ENCODE assay signal across 8 mouse cellular contexts in the genomic region with DNA sequence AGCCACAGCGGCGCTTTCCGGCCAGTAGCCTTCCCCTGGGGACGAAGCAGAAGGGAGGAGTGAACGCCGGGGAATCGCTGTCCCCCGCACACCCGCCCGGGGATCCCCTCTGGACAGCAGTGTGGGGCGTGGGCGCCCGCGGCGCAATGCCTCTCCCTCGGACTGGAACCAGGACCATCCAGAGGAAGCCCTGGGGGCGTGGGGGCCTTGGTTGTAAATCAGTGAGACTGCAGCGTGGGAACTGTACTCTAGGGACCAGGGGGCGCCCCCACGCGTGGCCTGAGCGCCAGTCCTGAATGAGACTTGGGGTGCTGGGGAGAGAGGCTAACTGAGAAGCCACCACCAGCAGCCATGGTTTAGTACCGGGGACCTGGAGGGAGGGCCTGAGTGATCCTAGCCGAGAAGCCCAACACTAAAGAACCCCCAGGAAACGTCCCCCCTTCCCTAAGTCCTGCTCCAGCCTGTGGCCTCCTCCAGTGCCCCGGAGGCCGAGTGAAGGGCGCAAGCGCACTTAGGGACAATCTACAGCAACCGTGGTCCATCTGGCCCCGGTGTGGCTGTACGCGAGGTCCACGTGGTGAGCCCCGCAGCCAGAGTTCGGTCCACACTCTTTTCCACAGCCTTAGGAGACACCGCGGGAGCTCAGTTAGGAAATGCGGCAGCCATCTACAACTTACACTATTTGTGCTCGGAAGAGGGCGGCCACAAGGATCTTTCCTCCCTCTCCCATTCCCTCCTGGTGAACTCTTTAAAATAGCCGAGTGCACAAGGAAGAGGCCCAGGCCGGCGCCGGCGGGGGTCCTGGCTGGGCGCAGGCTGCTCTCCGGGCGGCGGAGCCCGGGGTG. TPM values are rescaled to one million over a fixed set of nuclear protein-coding genes. Genes with fewer than 3 reads are reported as not detected.
DNase-seq lines count a peak whose midpoint lies in the region; ATAC-seq lines count a peak whose summit lies in the region.

No protein-coding gene starts in this region.

- H3K4me3 ChIP-seq in embryonic facial prominence, embryonic 10.5 days: peak overlapping the region; percentile 93
- peak overlapping the region; percentile 95 for H3K4me3 ChIP-seq in heart, embryonic 10.5 days
- peak overlapping the region; percentile 96 for H3K4me3 ChIP-seq in kidney, embryonic 15.5 days (replicated peaks)
- H3K4me3 ChIP-seq in lung, embryonic 16.5 days (ENCODE audit: low read length): peak overlapping the region; percentile 70

- WGBS in embryonic facial prominence, embryonic 10.5 days: under 1% methylated on average over 51 of the region's 51 CpGs
- WGBS in heart, embryonic 10.5 days: under 1% methylated on average over 51 of the region's 51 CpGs
- WGBS in kidney, embryonic 15.5 days: 0% methylated on average over 51 of the region's 51 CpGs
- WGBS in lung, embryonic 16.5 days: under 1% methylated on average over 51 of the region's 51 CpGs

- H3K9ac ChIP-seq in kidney, embryonic 15.5 days: peak overlapping the region; percentile 98
- H3K9ac ChIP-seq in lung, embryonic 16.5 days (ENCODE audit: low read length): peak overlapping the region; percentile 98

- H3K4me2 ChIP-seq in kidney, embryonic 15.5 days: peak overlapping the region; percentile 90
- peak overlapping the region; percentile 85 for H3K4me2 ChIP-seq in lung, embryonic 16.5 days (ENCODE audit: low read depth, low read length)

- peaks cover 51% of the 10 kb centered on the region for H3K36me3 ChIP-seq in embryonic facial prominence, embryonic 10.5 days (replicated peaks)
- peaks cover 3% of the 10 kb centered on the region; the same call in 1 of the 2 replicates for H3K36me3 ChIP-seq in heart, embryonic 10.5 days
- peaks cover 18% of the 10 kb centered on the region for H3K36me3 ChIP-seq in kidney, embryonic 15.5 days
- H3K36me3 ChIP-seq in lung, embryonic 16.5 days (ENCODE audit: control insufficient read depth, insufficient read depth, low read length): peaks cover 11% of the 10 kb centered on the region; the same call in 1 of the 2 replicates

- H3K9me3 ChIP-seq in embryonic facial prominence, embryonic 10.5 days: no peaks in the 10 kb centered on the region
- no peaks in the 10 kb centered on the region for H3K9me3 ChIP-seq in heart, embryonic 10.5 days
- H3K9me3 ChIP-seq in kidney, embryonic 15.5 days (replicated peaks): no peaks in the 10 kb centered on the region
- H3K9me3 ChIP-seq in lung, embryonic 16.5 days (ENCODE audit: control insufficient read depth, low read length): no peaks in the 10 kb centered on the region

- ATAC-seq in kidney, embryonic 15.5 days (replicated peaks; ENCODE audit: low FRiP score): no peak
- ATAC-seq in lung, embryonic 16.5 days (ENCODE audit: low read depth): no peak

- peaks cover 56% of the 10 kb centered on the region for H3K4me1 ChIP-seq in embryonic facial prominence, embryonic 10.5 days
- H3K4me1 ChIP-seq in heart, embryonic 10.5 days: peaks cover 30% of the 10 kb centered on the region
- H3K4me1 ChIP-seq in kidney, embryonic 15.5 days: peaks cover 48% of the 10 kb centered on the region
- peaks cover 40% of the 10 kb centered on the region for H3K4me1 ChIP-seq in lung, embryonic 16.5 days (replicated peaks; ENCODE audit: control insufficient read depth, insufficient read depth, low read length)

- peaks cover 3% of the 10 kb centered on the region for H3K27me3 ChIP-seq in embryonic facial prominence, embryonic 10.5 days (replicated peaks; ENCODE audit: low read depth, poor library complexity, severe bottlenecking)
- H3K27me3 ChIP-seq in heart, embryonic 10.5 days (ENCODE audit: insufficient read depth, poor library complexity, severe bottlenecking): no peaks in the 10 kb centered on the region; the same call in 1 of the 2 replicates
- H3K27me3 ChIP-seq in kidney, embryonic 15.5 days: no peaks in the 10 kb centered on the region
- no peaks in the 10 kb centered on the region for H3K27me3 ChIP-seq in lung, embryonic 16.5 days (ENCODE audit: control insufficient read depth, insufficient read depth, low read depth, low read length)

- DNase-seq in 416B (ENCODE audit: low read depth): peak; percentile 61
- DNase-seq in adrenal gland, adult 18-20 months (ENCODE audit: low spot score in 2 of 2): peak; percentile 60 to 63
- peak; percentile 74 for DNase-seq in embryonic facial prominence, embryonic 10.5 days (ENCODE audit: low spot score)
- DNase-seq in heart, embryonic 10.5 days (ENCODE audit: low spot score): no peak
- DNase-seq in retina, postnatal 1 day: peak; percentile 77
- peak; percentile 65 to 73 for DNase-seq in thymus, postnatal 36 days

- peak overlapping the region; percentile 99 for H3K27ac ChIP-seq in embryonic facial prominence, embryonic 10.5 days (replicated peaks)
- peak overlapping the region; percentile 96 for H3K27ac ChIP-seq in heart, embryonic 10.5 days
- H3K27ac ChIP-seq in kidney, embryonic 15.5 days: peak overlapping the region; percentile 99
- peak overlapping the region; percentile 99 for H3K27ac ChIP-seq in lung, embryonic 16.5 days (ENCODE audit: low read length)

RNA-seq across cellular contexts. Expression of a gene that starts 9.4 kb away (rescaled TPM):
- 10 to 100 TPM; 29.5 to 40.7 TPM for total RNA-seq in adrenal gland, adult 18-20 months (2021)
- polyA plus RNA-seq in embryonic facial prominence, embryonic 10.5 days (2016; fragmentation: Nextera tagmentation; extraction: Ambion mirVana): 33.0 and 33.5 TPM in 2 replicates
- 8.1 and 16.9 TPM in 2 replicates for polyA plus RNA-seq in heart, embryonic 10.5 days (2016; fragmentation: Nextera tagmentation; extraction: Ambion mirVana)
- 15.8 and 17.3 TPM in 2 replicates for polyA plus RNA-seq in kidney, embryonic 15.5 days (2015; fragmentation: Nextera tagmentation; extraction: Ambion mirVana)
- 33.4 and 34.2 TPM in 2 replicates for polyA plus RNA-seq in lung, embryonic 16.5 days (2015; fragmentation: Nextera tagmentation; extraction: Ambion mirVana)
